Mouse (Mus musculus): Measurements from ENCODE around the gene Fah. TPM values are rescaled to one million over a fixed set of nuclear protein-coding genes. Genes with fewer than 3 reads are reported as not detected.

The Fah gene
- polyA plus RNA-seq, 1 experiment from 2014 or later, result 14.7 TPM

- Histone ChIP-seq H3K27ac (no peak overlapping the region), H3K36me3 (no peaks in the 10 kb centered on the region), H3K4me1 (no peaks in the 10 kb centered on the region), H3K9me3 (no peaks in the 10 kb centered on the region), H3K4me3 (no peak overlapping the region), H3K27me3 (ENCODE audit: insufficient read depth, poor library complexity, severe bottlenecking) (no peaks in the 10 kb centered on the region)
- DNase-seq (ENCODE audit: low spot score), result peak; percentile 56
- 78% methylated on average over 4 of the region's 4 CpGs for WGBS
These were observed 61.6 kb downstream of the Fah start for GRCm38 (mm10) chr7:84544946-84545345.

Other genes with a start within 250 kb of the Fah start
- 2.7 and 4.7 TPM in 2 replicates for gene Arnt2, start 196.5 kb downstream of the Fah start, polyA plus RNA-seq (2016; fragmentation: Nextera tagmentation; extraction: Ambion mirVana)
- 0.06 TPM in 2 replicates for gene Gm2115, start 77.8 kb downstream of the Fah start, polyA plus RNA-seq (2016; fragmentation: Nextera tagmentation; extraction: Ambion mirVana)
- 155 TPM in 2 replicates for gene Zfand6, start 83.2 kb upstream of the Fah start, polyA plus RNA-seq (2016; fragmentation: Nextera tagmentation; extraction: Ambion mirVana)
- gene Olfr291, start 246.8 kb upstream of the Fah start, polyA plus RNA-seq (2016; fragmentation: Nextera tagmentation; extraction: Ambion mirVana), result not detected in 2 replicates